Mouse (Mus musculus) thymus, postnatal 36 days (tissue): ENCODE results near the gene Ddx20.

Source experiments
- DNase-seq, 2 experiments: peaks; one replicate each; pipeline ENCODE4 v3.0.0; 2022; ENCODE audit warnings: mixed read lengths in 2 of 2

Gene Ddx20

DNA sequence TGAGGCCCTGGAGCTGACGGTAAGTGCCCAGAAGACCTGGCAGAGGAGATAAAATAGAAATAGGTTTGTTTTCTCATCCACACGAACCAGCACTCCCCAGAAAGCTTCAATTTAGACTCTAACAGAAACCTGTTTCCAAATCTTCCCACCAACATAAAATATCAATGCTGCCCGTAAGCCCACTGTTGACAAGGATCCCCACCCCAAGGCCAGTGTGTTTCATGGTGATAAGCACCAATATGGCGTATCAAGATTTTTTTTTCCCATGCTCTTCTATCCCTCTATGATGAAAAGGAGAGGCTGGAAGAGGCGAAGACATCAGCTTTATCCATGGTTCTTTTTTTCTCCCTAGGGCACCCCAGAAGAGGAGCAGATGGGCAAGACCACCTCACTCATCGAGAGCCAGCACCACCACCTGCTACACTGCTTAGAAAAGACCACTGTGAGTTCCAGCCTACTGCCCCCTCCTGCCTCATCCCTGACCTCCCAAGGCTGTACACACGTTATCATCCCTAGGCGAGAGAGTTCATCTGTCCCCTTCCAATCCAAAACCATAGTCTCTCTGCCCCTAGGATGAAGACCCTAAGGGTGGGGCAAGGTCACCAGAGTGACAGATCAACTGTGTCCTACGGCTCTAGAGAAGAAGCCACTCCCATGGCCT is 22.1 kb downstream of the Ddx20 start:
- DNase-seq: no peak

DNA sequence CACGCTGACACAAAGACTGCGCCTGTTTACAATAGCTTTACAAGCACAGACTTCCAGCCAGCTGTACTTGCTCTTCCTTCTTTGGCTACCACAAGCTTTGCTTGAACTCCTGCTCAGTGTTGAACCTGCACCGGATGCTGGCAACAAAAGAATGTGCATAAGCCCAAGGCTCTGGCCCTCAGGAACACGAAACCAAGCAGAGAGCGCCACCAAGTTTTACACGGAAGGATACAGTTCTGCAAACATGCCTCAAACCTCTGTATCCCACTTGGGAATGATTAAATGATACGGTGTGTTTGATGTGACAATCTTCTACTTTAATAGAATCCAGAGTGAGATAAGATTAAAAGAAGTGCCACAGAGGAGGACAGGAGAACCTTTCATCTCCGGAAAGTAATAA is 24.3 kb downstream of the Ddx20 start:
- peak in 1 of 2 experiments; percentile 21 for DNase-seq

DNA sequence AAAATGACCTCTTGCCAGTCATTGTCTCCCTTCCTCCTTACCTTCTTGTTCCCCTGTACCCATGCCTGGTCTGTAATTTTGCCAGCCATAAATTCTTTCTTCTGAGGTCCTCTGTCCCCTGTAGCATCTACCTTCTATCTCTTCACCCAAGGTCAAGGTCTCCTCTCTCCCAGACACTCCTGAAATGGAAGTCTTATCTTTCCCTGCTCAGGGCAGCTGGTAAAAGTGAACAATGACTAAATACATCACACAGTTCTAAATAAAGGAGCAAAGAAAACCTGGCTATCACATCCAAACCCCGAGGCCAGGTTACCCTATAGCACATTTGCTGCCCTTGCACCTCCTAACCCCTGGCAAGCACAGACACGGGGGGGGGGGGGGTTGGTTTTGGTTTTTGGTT is 26.8 kb downstream of the Ddx20 start:
- no peak for DNase-seq

DNA sequence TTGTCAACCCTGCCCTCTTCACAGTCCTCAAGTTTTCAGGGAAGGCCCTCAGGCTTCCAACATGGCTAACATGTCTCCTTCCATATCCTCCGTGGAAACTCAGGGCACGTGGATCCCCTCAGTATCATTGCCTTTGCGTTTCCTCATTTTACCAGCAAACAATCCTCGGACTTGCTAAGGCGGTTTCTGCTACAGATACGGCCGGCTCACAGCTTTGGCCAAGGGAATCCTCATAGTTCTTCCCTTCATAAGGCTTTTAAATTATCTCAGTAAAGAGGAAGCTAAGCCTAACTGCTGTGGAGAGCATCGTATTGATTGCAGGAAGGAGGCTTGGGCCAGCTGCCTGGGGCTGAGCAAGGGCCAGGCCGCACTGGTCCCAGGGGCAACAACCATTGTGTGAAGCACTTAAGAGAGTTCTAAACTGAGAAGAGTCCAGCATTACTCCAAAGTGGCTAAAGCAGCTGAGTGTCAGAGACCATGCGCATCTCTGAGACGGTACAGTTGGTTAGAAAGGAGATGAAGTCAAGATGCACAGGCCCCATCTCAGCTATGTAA is 32.3 kb downstream of the Ddx20 start:
- DNase-seq: no peak

DNA sequence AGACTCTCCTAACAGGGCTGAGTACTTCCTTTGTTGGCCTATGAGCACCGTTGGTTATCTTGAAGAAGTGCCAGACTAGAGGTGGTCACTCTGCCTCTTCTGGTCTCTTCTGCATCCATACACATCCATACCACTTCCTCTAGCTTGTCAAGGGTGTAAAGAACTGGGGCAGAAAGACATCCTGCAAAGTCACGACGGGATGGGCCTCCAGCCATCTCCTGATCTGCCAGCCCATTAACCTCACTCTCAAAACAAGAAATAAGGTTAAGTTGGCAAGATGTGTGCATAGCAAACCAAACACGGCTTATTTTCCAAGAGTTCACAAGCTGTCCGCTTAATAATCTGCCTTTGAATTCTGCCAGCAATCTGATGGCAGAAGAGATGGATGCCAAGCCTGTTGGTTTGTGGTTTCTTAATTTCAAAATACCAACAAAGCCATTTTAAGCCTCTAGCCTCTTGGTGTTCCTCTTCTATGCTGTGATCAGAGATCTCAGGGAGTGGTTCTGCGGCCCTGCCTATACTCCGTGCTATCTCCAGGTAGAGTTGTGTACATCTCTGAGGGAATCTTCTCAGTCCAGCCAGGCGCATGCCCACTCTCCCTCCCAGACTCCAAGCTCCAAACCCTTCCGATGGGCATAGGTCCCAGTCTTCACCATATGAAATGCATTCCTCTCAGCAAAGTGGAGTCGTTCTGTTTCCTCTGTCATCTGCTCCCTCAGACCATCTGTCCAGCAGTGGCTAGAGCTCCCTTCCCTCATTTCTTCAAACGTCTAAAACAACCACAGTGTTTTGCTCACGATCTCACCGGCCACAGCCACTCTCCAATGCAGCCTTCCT is 33.6 kb downstream of the Ddx20 start:
- no peak for DNase-seq

DNA sequence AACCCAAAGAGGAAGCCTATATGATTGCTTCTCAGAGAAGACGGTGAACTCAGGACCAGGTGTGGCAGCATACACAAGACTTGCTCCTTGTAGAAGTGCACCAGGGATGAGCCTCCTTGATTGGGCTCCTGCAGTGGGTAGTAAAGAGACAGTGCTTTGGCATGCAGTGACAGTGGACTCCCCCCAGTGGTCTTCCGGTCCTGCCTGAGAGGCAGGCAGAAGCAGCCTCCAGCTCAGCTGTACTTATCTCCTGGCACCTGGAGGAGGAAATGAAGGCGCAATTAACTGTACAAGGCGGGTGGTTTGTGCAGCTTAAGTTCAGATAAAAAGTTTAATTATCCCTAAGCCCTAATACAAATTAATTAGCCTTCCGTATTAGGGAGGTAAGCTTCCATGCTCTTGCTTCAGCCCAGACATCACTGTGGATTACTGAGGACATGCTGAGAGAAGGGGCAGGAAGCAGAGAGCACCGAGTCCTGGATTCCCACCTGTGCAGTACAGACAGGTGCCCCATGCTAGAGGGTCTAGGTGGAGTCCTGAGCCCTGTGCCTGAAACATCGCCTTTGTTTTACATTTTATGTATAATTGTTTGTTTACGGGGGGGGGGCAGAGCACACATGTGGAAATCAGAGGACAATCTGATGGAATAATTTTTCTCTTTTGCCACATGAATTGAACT is 38.3 kb downstream of the Ddx20 start:
- no peak for DNase-seq

DNA sequence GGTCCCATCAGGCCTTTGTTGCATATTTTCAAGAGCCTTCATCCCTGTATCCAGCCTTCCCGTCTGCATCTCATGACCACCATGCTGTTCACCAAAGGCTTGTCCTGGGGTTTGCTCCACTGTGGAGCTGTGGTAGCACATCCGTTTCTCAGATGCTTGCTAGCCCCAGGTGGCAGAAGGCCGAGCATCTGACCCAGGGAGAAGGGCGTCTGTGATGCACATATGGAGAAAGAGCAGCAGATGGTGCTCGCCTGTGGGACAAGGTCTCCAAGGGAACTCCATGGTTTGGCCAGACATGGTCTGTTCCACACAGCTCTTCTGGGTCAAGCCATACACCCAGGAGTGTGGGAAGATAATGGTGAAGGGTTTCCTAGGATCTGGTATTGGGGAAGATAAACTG is 43.8 kb downstream of the Ddx20 start:
- no peak for DNase-seq

DNA sequence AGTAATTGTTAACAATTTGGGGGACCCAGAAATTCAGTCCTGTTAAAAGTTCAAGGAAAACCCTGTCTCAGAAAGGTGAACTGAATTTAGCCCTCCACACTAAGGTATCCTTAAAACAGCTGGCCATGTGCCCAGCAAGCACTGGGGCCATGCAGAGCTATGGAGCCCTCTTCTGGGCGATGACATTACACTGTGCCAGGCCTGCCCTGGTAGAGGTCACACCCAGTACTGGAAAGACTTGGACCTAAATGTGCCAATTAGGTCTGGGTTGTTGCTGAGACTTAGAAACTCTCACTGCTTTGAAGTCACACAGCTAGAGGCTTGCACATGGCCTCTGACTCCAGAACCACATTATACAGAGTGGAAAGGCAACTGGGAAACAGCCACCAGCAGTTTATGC is 45.2 kb downstream of the Ddx20 start:
- no peak for DNase-seq

DNA sequence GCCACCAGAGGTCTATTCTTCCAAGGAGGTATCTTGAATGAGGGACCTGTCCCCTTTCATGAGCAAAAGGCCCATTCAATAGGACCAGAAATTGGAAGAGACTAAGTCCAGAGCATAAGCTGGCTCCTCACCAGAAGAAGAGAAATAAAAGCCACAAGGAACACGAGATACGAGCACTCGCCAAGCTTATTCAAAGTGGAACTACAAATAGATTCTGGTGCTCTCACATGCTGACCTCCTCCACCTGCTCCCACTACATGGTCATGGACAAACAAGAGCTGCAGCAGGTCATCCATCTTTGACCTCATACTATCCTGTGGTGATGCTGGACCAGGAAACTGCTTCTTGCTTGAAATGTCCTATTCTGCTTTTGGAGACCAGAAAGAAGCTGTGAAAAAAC is 54.4 kb downstream of the Ddx20 start:
- no peak for DNase-seq

DNA sequence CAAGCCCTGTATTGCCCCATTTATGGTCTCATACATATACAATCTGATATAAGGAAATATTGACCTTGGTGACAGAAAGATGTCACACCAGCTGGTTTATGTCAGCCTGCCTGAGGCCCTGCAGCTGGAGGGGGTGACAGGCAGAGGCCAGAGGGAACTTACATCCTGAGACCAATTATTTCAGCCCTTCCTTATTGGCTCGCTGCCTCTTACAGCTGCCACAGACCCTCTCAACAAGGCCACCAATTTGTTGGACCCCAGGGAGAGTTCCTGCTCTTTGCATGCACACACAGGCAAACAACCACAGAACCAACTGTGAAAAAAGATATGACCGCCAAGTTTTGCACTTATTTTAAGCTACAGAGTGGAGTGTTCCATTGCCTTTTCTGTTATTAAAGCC is 55.1 kb downstream of the Ddx20 start:
- no peak for DNase-seq
